Mouse (Mus musculus): ENCODE results near the gene Klk11.

DNA sequence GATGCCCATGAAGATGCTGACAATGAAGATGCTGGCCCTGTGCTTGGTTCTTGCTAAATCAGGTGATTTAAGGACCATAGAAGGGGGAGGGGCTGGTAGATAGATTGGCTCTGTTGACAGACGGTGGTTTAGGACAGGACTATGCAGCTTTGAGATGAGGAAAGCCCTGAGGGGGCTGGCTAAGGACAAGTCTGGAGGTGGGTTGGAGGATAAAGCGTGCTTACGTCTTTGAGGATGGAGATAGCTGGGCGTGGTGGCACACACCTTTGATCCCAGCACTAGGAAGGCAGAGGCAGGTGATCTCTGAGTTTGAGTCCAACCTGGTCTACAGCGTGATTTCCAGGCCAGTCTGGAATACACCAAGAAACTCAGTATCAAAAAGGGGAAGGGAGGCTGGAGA is 51.7 kb downstream of the Klk11 start:
- TF ChIP-seq CHD2 (IDR thresholded peaks at IDR 0.05; ENCODE audit: low read depth, low read length) (no peak), ZNF384 (IDR thresholded peaks at IDR 0.05; ENCODE audit: low read depth, low read length) (no peak)
